Mouse (Mus musculus) bone marrow macrophage, adult 2 months (primary cell): ENCODE results near the gene Arsg. TPM values are rescaled to one million over a fixed set of nuclear protein-coding genes. Genes with fewer than 3 reads are reported as not detected.

ENCODE experiments used
- H3K27ac ChIP-seq: 2 replicates; pipeline ENCODE4 v1.5.1; 2012; ENCODE audit warnings: low read depth, low read length; ENCODE audit not compliant: insufficient read depth
- H3K4me1 ChIP-seq: 2 replicates; pipeline ENCODE4 v1.6.1; 2012; ENCODE audit warnings: low read length; ENCODE audit not compliant: control insufficient read depth, insufficient read depth
- H3K4me3 ChIP-seq: 2 replicates; pipeline ENCODE4 v1.5.1; 2012; ENCODE audit warnings: mild to moderate bottlenecking, low read length, moderate library complexity; ENCODE audit not compliant: insufficient read depth
- CTCF ChIP-seq: IDR thresholded peaks from 2 replicates; pipeline ENCODE4 v1.5.1; 2012; ENCODE audit warnings: low read depth, mild to moderate bottlenecking, low read length, moderate library complexity
- POLR2A ChIP-seq: IDR thresholded peaks from 2 replicates; pipeline ENCODE4 v1.6.1; 2012; ENCODE audit warnings: mild to moderate bottlenecking, low read depth, low read length, borderline replicate concordance
- polyA plus RNA-seq: library from polyadenylated mRNA; stranded (reverse); fragments of >200 nt; gene quantifications from 2 replicates; pipeline ENCODE4 v1.2.4, GENCODE M21; 2012; ENCODE audit not compliant: missing spikeins, insufficient read depth, insufficient read length

Arsg gene
- polyA plus RNA-seq, 1 experiment = 3.7 TPM

DNA sequence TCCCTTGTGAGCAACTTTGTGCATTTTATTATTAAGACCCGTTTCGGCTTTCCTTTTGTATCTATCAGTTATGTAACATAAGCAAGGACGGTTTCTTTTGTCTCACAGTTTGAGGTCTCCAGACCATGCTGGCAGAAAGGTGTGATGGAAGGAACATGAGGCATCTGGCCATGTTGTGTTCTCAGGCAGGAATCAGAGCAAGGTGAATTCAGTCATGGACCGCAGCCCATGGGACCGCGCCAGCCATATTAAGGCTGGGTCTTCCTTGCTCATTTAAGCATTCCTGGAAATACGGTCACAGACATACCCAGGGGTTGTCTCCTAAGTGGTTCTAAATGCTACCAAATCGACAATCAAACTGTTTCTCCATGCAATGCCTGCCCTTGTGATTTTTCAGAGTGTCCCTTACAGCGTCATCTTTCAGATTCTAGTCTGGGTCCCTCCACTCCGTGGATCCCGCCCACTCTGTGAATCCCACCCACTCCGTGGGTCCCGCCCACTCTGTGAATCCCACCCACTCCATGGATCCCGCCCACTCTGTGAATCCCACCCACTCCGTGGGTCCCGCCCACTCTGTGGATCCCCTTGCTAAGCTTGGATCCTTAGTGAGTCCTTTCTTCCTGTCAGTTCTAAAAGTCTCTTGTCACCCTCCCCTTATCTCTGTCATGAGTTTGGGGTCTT lies 40.0 kb downstream of the Arsg start:
- Histone ChIP-seq H3K27ac (no peak overlapping the region), H3K4me3 (no peak overlapping the region), H3K4me1 (no peaks in the 10 kb centered on the region)
- TF ChIP-seq CTCF (no peak), POLR2A (no peak)

- TF ChIP-seq CTCF = no peak
- TF ChIP-seq POLR2A = no peak
- no peak overlapping the region for H3K27ac ChIP-seq
- H3K4me3 ChIP-seq = no peak overlapping the region
- peaks cover 2% of the 10 kb centered on the region for H3K4me1 ChIP-seq
These were observed 41.0 kb downstream of the Arsg start for GRCm38 (mm10) chr11:109514064-109514612.

GRCm38 (mm10) chr11:109517330-109517729 lies 44.2 kb downstream of the Arsg start:
- H3K4me3 ChIP-seq = no peak overlapping the region
- H3K27ac ChIP-seq = no peak overlapping the region
- H3K4me1 ChIP-seq = peaks cover 2% of the 10 kb centered on the region
- no peak for TF ChIP-seq CTCF

- no peak for TF ChIP-seq CTCF
- TF ChIP-seq POLR2A = no peak
- no peak overlapping the region for H3K4me3 ChIP-seq
- H3K27ac ChIP-seq = no peak overlapping the region
- H3K4me1 ChIP-seq = peaks cover 2% of the 10 kb centered on the region
These were observed 44.6 kb downstream of the Arsg start for GRCm38 (mm10) chr11:109517816-109518215.

DNA sequence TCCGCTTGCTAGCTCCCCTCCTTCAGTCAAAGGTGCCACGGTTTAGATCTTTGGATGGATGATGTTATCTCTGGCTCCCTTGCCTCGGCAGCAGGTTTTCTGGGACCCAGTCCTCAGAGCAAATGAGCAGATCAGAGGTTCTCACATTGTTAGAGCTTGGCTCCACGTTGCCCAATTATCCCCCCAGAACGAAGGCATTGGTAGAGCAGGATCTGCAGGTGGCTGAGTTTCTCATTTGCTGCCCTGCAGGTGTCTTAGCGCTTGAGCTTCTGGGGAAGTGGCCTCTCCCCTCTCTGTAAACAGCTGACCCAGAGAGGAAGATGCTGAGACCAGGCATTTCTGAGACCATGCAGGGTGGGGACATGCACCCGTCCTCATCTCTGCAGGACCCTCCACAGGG lies 47.8 kb downstream of the Arsg start:
- Histone ChIP-seq H3K27ac (no peak overlapping the region), H3K4me3 (no peak overlapping the region), H3K4me1 (peaks cover 9% of the 10 kb centered on the region)
- TF ChIP-seq CTCF (no peak), POLR2A (no peak)

DNA sequence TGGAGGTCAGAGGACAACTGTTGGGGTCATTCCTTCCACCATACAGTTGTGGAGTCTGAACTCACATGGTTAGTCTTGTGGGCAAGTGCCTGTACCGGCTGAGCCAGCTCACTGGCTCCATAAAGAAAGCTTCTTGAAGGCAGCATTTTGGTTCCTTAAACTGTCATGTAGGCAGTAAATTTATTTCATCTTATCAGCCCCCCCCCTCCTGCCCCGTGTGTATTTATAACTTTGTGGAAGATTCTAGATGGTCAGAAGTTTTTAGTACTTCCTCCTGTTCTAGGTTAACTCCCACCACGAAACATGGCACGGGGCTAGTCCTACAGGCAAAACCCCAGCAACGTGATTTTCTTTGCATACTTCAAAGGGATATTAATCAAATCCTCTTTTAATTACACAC lies 51.7 kb downstream of the Arsg start:
- no peak overlapping the region for H3K4me3 ChIP-seq
- H3K4me1 ChIP-seq = peaks cover 6% of the 10 kb centered on the region; the same call in 1 of the 2 replicates
- no peak for TF ChIP-seq POLR2A
- no peak for TF ChIP-seq CTCF
- H3K27ac ChIP-seq = no peak overlapping the region

DNA sequence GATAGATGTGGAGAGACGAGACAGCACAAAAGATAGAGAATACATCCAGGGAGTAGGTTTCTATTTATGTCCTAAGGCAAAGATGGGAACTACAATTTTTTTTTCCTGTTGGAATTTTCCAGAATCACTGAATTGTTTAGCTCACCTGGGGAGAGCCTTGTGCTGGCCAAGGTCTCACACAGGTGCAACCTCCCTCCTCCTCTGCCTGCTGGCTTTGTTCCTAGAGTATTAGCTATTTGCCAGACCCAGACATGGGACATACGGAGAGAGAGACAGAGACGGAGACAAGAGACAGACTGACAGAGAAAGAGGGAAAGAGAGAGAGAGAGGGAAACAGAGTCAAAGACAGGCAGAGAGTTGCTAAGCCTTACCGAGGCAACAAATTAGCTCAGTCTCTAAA lies 52.4 kb downstream of the Arsg start:
- TF ChIP-seq POLR2A (no peak), CTCF (no peak)
- H3K27ac ChIP-seq = no peak overlapping the region
- no peak overlapping the region for H3K4me3 ChIP-seq
- peaks cover 6% of the 10 kb centered on the region; the same call in 1 of the 2 replicates for H3K4me1 ChIP-seq

DNA sequence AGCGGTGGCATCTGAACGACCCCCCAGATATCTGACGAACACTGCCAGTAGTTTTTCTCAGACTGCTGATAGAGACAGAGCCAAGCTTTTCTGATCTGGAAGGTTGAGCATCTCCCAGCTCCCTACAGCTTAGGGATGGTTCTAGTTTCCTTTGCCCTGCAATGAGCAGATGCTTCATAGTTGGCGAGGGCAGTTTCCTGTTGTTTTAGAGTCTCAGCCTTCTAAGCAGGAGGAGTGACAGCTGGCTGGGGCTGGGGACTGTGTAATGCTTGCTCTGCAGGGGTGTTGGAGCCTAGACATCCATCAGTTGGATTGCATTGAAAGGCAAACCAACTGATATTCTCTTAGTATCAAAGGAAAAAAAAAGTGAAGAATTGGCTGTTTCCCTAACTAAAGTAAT lies 56.9 kb downstream of the Arsg start:
- no peak overlapping the region for H3K4me3 ChIP-seq
- no peak overlapping the region for H3K27ac ChIP-seq
- no peak for TF ChIP-seq CTCF
- no peak for TF ChIP-seq POLR2A
- no peaks in the 10 kb centered on the region for H3K4me1 ChIP-seq

DNA sequence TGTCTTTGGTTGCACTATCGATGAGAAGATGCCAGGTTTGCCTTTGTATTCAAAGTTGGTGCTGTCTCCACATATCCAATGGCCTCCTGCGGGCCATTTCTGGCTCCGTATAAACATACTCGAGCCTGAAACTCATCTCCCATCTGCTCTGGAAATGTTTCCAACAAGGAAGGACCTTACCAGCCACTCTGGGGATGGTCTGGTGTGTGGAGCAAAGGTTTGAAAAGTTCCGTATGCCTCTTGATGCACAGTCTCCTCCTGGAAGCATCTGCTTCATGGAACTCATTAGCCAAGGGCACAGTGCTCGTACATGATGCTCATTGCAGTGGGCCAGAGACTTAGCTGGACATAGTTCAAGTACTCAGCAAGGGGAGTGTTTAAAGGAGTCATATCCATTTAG lies 62.8 kb downstream of the Arsg start:
- no peak overlapping the region for H3K4me3 ChIP-seq
- peaks cover 4% of the 10 kb centered on the region for H3K4me1 ChIP-seq
- no peak overlapping the region for H3K27ac ChIP-seq
- TF ChIP-seq POLR2A = no peak
- TF ChIP-seq CTCF = no peak

DNA sequence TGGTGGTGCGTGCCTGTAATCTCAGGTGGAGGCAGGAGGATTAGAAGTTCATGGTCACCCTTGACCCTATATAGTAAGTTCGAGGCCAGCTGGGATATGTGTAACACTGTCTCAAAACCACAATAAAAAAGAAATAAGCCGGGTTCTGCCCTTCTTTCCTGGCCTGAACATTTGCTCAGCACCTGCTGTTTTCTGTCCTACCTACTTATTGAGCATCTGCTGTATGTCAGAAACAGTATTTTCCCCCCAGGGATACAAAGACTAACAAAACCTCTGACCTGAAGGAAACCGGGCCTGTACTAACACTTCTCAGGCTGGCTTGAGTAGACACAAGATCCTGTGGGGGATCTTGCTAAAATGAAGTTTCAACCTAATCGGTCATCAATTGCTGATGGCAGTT lies 63.8 kb downstream of the Arsg start:
- no peak overlapping the region for H3K4me3 ChIP-seq
- no peak for TF ChIP-seq POLR2A
- no peak for TF ChIP-seq CTCF
- no peak overlapping the region for H3K27ac ChIP-seq
- peaks cover 4% of the 10 kb centered on the region for H3K4me1 ChIP-seq
